ENCODE assay signal across 28 mouse cellular contexts in the genomic region with DNA sequence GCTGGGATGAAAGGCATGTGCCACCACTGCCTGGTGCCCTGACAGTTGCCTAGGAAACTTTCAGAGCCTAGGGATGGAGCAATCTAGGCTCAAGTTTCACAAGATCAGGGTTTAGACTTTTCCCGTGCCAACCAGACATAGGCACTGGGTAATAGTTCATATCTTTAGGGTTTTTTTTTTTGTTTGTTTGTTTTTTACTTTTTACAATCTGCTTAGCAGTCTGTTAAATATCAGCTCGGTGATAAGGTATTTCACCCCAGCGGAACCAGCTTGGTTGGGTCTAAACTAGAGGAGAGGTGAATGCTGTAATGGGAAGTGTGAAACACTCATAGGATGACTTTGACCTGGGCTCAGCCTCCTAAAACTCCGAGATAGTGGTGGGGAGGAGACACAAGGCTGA. TPM values are rescaled to one million over a fixed set of nuclear protein-coding genes. Genes with fewer than 3 reads are reported as not detected.
DNase-seq lines count a peak whose midpoint lies in the region; ATAC-seq and TF ChIP-seq lines count a peak whose summit lies in the region.
"Had no signal": no experiment of that assay in that cellular context is flagged by ENCODE, and none has a peak within 500 bp of the region (broad histone marks: within the 10 kb centered on the region; RNA-seq: fewer than 3 reads in every experiment).

No protein-coding gene starts in this region.

- no peak for TF ChIP-seq CTCF in stomach, postnatal 0 days (IDR thresholded peaks at IDR 0.05; ENCODE audit: low read depth)

- no peak for TF ChIP-seq EP300 in stomach, postnatal 0 days (optimal IDR thresholded peaks at IDR 0.05)

- H3K27ac ChIP-seq in intestine, embryonic 16.5 days (ENCODE audit: low read length) = no peak overlapping the region
- H3K27ac ChIP-seq in intestine, embryonic 15.5 days = no peak overlapping the region
- peak overlapping the region; percentile 92 for H3K27ac ChIP-seq in brown adipose tissue, adult 24 weeks (replicated peaks; ENCODE audit: low read depth, low read length)
- no peak overlapping the region for H3K27ac ChIP-seq in stomach, postnatal 0 days (replicated peaks)
- H3K27ac ChIP-seq: forebrain, embryonic 10.5 days; forebrain, embryonic 13.5 days; gastrocnemius, adult 2 months; heart, embryonic 13.5 days; hindbrain, embryonic 14.5 days; hindbrain, postnatal 0 days had no signal

- H3K27me3 ChIP-seq in intestine, embryonic 16.5 days (replicated peaks; ENCODE audit: control insufficient read depth, insufficient read depth, low read length) = no peaks in the 10 kb centered on the region
- no peaks in the 10 kb centered on the region for H3K27me3 ChIP-seq in intestine, embryonic 15.5 days (replicated peaks)
- H3K27me3 ChIP-seq in stomach, postnatal 0 days (ENCODE audit: control insufficient read depth, insufficient read depth, low read length) = no peaks in the 10 kb centered on the region
- H3K27me3 ChIP-seq: forebrain, embryonic 13.5 days; heart, embryonic 13.5 days; Patski had no signal

- H3K4me2 ChIP-seq in intestine, embryonic 16.5 days (ENCODE audit: low read depth, low read length) = no peak overlapping the region
- H3K4me2 ChIP-seq in intestine, embryonic 15.5 days (replicated peaks) = no peak overlapping the region
- H3K4me2 ChIP-seq in stomach, postnatal 0 days (replicated peaks; ENCODE audit: low read depth) = no peak overlapping the region
- H3K4me2 ChIP-seq: forebrain, embryonic 13.5 days; heart, embryonic 13.5 days; hindbrain, embryonic 14.5 days had no signal

- no peaks in the 10 kb centered on the region for H3K36me3 ChIP-seq in intestine, embryonic 16.5 days (ENCODE audit: control insufficient read depth, insufficient read depth, low read length)
- H3K36me3 ChIP-seq in intestine, embryonic 15.5 days = no peaks in the 10 kb centered on the region
- H3K36me3 ChIP-seq in stomach, postnatal 0 days (ENCODE audit: control insufficient read depth, insufficient read depth, low read length) = no peaks in the 10 kb centered on the region
- H3K36me3 ChIP-seq: forebrain, embryonic 10.5 days; G1E; heart, embryonic 13.5 days had no signal

- H3K4me3 ChIP-seq in intestine, embryonic 16.5 days (ENCODE audit: low read length) = no peak overlapping the region
- H3K4me3 ChIP-seq in intestine, embryonic 15.5 days (replicated peaks) = no peak overlapping the region
- no peak overlapping the region for H3K4me3 ChIP-seq in brown adipose tissue, adult 24 weeks (ENCODE audit: insufficient read depth, low read depth, low read length)
- H3K4me3 ChIP-seq in stomach, postnatal 0 days (ENCODE audit: low read depth, low read length) = no peak overlapping the region
- H3K4me3 ChIP-seq: forebrain, embryonic 10.5 days; forebrain, embryonic 13.5 days; gastrocnemius, adult 2 months; heart, embryonic 13.5 days had no signal

- WGBS in intestine, embryonic 16.5 days = 52% methylated on average over 4 of the region's 4 CpGs
- 58% methylated on average over 4 of the region's 4 CpGs for WGBS in intestine, embryonic 15.5 days
- 60% methylated on average over 4 of the region's 4 CpGs for WGBS in stomach, postnatal 0 days

- peak; percentile 39 for ATAC-seq in intestine, embryonic 16.5 days
- no peak for ATAC-seq in intestine, embryonic 15.5 days
- ATAC-seq in stomach, postnatal 0 days (ENCODE audit: low FRiP score, low TSS enrichment) = 0 out of 2 replicates have a peak, but pooled peaks have one; percentile 41
- ATAC-seq: forebrain, embryonic 13.5 days; forebrain, embryonic 16.5 days; hindbrain, postnatal 0 days; Patski had no signal

- H3K4me1 ChIP-seq in intestine, embryonic 16.5 days (ENCODE audit: control insufficient read depth, insufficient read depth, low read length) = 0 out of 2 replicates have a peak, but pooled peaks cover 3% of the 10 kb centered on the region
- H3K4me1 ChIP-seq in intestine, embryonic 15.5 days (replicated peaks) = no peaks in the 10 kb centered on the region
- peaks cover 2% of the 10 kb centered on the region; the same call in 1 of the 2 replicates for H3K4me1 ChIP-seq in brown adipose tissue, adult 24 weeks (ENCODE audit: control insufficient read depth, insufficient read depth, insufficient read length, low read length)
- H3K4me1 ChIP-seq in stomach, postnatal 0 days (replicated peaks; ENCODE audit: control insufficient read depth, insufficient read depth) = no peaks in the 10 kb centered on the region
- H3K4me1 ChIP-seq: forebrain, embryonic 10.5 days; forebrain, embryonic 13.5 days; heart, embryonic 13.5 days had no signal

- no peaks in the 10 kb centered on the region for H3K9me3 ChIP-seq in intestine, embryonic 16.5 days (ENCODE audit: control insufficient read depth, low read length)
- no peaks in the 10 kb centered on the region for H3K9me3 ChIP-seq in intestine, embryonic 15.5 days
- H3K9me3 ChIP-seq in stomach, postnatal 0 days (ENCODE audit: control insufficient read depth, low read length) = no peaks in the 10 kb centered on the region
- H3K9me3 ChIP-seq: forebrain, embryonic 10.5 days; forebrain, embryonic 13.5 days; G1E; heart, embryonic 13.5 days had no signal

- no peak overlapping the region for H3K9ac ChIP-seq in intestine, embryonic 16.5 days (ENCODE audit: low read depth, low read length)
- no peak overlapping the region for H3K9ac ChIP-seq in intestine, embryonic 15.5 days
- H3K9ac ChIP-seq in stomach, postnatal 0 days (ENCODE audit: low read length) = no peak overlapping the region
- H3K9ac ChIP-seq: forebrain, embryonic 13.5 days; heart, embryonic 13.5 days; hindbrain, embryonic 14.5 days had no signal

- peak; percentile 20 for DNase-seq in urinary bladder, postnatal 25 days (ENCODE audit: low spot score)
- no peak for DNase-seq in urinary bladder, postnatal 4 days (ENCODE audit: low spot score in 2 of 2)
- no peak for DNase-seq in stomach, postnatal 0 days (ENCODE audit: low spot score)
- no peak for DNase-seq in gastrocnemius, adult 18-20 months (ENCODE audit: low spot score)
- DNase-seq: adrenal gland, adult 2 months; adrenal gland, postnatal 14 days; B cell, adult 2 months; cerebellum, adult 11-12 months; cerebellum, adult 9-10 months; cerebellum, postnatal 14 days; gastrocnemius, adult 2 months; gastrocnemius, postnatal 14 days; heart, adult 18-20 months; heart, postnatal 14 days; heart, postnatal 4 days had no signal

RNA-seq across cellular contexts. Expression of gene Slc22a5, which starts 19.6 kb away (rescaled TPM):
- 13.7 and 18.1 TPM in 2 replicates for polyA plus RNA-seq in intestine, embryonic 16.5 days (2015; fragmentation: Nextera tagmentation; extraction: Ambion mirVana)
- 10.5 and 10.9 TPM in 2 replicates for polyA plus RNA-seq in intestine, embryonic 15.5 days (2015; fragmentation: Nextera tagmentation; extraction: Ambion mirVana)
- polyA plus RNA-seq in brown adipose tissue, adult 24 weeks (2012; ENCODE audit: insufficient read depth, insufficient read length, missing spikeins) = 22.0 and 24.9 TPM in 2 replicates
- polyA plus RNA-seq in stomach, postnatal 0 days (2015; fragmentation: Nextera tagmentation; extraction: Ambion mirVana) = 9.4 and 10.1 TPM in 2 replicates
- 1 to 10 TPM; 7.1 to 9.3 TPM for total RNA-seq in gastrocnemius, adult 18-20 months (2021)

RNA-seq across cellular contexts. Expression of gene Gm12216, which starts 52.0 kb away (rescaled TPM):
- polyA plus RNA-seq in intestine, embryonic 16.5 days (2015; fragmentation: Nextera tagmentation; extraction: Ambion mirVana) = 1.7 and 2.4 TPM in 2 replicates
- polyA plus RNA-seq in intestine, embryonic 15.5 days (2015; fragmentation: Nextera tagmentation; extraction: Ambion mirVana) = 1.2 and 1.7 TPM in 2 replicates
- polyA plus RNA-seq in brown adipose tissue, adult 24 weeks (2012; ENCODE audit: insufficient read depth, insufficient read length, missing spikeins) = 6.5 and 7.8 TPM in 2 replicates
- polyA plus RNA-seq in stomach, postnatal 0 days (2015; fragmentation: Nextera tagmentation; extraction: Ambion mirVana) = 1.9 and 2.3 TPM in 2 replicates
- total RNA-seq in gastrocnemius, adult 18-20 months (2021) = 1 to 10 TPM in 1 of 2 experiments, under 1 TPM in 1; 0.84 to 2.1 TPM
- total RNA-seq: hindbrain, postnatal 0 days had no signal
- polyA plus RNA-seq: embryonic facial prominence, embryonic 11.5 days; G1E; hindbrain, embryonic 11.5 days; hindbrain, embryonic 14.5 days had no signal
